Mouse (Mus musculus) spleen, postnatal 10 days (tissue): ENCODE results near the gene Ccnd3.

Experiments used
- DNase-seq, 2 experiments: peaks; one replicate each; pipeline ENCODE4 v3.0.0; 2021 to 2022; ENCODE audit warnings: low spot score in 2 of 2

The Ccnd3 gene

GRCm38 (mm10) chr17:47512956-47513775 lies 8.3 kb downstream of the Ccnd3 start:
- no peak for DNase-seq

GRCm38 (mm10) chr17:47515180-47515844 lies 10.5 kb downstream of the Ccnd3 start:
- DNase-seq = peak in 1 of 2 experiments; percentile 12

GRCm38 (mm10) chr17:47516232-47516631 lies 11.4 kb downstream of the Ccnd3 start:
- DNase-seq = peak in 1 of 2 experiments; percentile 58

DNA sequence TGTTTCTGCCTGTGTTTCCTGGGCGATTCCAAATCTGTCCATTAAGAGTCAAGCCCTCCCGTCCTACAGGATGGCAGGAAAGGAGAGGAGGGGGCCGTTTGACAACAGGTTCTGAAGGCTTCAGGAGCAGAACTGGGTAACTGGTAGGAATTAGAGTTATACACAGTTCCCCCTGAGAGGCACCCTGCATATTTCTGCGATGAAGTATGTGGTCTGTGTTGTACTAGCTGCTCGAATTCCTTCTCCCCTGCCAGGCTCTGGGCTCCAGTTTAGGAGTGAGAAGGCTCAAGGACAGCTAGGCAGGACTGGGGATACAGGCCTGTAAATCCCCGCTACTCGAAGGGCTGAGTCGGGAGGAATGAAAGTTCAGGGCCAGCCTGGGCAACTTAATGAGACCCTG lies 13.4 kb downstream of the Ccnd3 start:
- no peak for DNase-seq

DNA sequence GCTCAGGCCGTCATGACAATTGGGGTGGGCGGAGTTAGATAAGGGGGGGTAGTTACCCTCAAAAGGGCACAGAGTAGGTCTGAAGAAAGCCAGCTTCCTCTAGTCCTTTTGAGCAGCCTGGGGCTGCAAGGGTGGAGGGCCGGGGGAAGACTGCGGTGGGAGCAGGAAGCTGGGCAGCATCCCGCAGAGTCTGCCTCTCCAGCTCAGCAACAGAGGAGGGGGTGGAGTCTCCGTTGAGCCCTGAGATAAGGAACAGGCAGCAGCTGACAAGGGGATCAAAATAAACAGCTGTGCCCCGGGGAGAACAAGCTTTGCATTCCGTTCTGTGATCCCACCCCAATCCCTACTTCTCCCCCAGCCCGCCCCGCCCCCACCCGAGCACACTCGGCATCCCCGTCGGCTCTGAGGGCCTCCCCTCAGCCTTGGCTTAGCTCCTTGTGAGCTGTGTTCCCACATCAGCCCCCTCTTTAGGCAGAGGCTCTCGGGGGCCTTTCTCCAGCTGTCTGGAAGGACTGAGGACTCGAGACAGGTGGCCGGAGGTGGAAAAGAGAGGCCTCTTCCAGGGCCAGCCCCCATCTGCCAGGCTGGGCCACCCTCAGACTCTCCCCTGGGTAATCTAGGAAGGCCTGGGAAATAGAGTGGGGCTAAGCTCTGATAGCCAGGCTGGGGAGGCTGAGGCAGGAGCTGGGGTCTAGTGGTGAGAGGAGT lies 16.9 kb downstream of the Ccnd3 start:
- peak; percentile 75 to 82 for DNase-seq

DNA sequence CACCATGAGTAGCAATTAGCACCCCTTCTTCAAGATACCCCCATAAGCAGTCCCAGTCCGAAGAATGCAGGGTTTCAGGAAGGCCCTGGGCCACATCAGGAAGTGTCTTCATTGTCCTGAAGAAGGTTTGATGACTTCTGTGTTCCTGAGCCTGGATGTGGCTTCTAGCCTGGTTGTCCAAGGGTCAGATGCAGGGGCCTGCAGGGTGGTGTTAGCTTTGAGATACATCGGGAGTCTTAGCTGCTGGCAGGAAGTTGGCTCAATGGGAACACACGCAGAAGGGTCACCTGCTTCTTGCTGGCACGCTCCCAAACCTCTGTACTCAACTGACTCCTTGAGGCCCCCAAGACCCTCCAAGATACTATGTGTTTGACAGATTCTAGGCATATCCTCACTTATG lies 17.7 kb downstream of the Ccnd3 start:
- peak; percentile 50 to 65 for DNase-seq

GRCm38 (mm10) chr17:47523211-47523682 lies 18.4 kb downstream of the Ccnd3 start:
- peak; percentile 79 to 80 for DNase-seq

- no peak for DNase-seq
Measured at GRCm38 (mm10) chr17:47524055-47524454, 19.2 kb downstream of the Ccnd3 start.

DNA sequence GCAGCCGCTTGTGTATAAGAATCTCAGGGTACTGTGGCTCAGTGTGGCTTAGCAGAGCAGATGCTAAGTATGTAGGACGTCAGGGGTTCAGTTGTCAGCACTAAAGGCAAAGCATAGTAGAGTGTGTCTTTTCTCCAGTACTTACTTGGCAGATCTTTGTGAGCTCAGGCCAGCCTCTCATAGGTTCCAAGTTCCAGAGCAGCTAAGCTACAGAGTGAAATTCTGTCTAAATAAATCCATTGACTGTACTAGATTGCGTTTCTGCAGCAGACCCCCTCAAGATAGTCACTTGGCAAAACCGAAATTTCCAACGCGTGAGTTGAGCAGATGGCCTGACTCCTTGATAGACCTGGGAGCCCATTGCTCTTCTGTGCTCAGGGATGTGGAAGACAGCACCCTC lies 20.1 kb downstream of the Ccnd3 start:
- DNase-seq = no peak

DNA sequence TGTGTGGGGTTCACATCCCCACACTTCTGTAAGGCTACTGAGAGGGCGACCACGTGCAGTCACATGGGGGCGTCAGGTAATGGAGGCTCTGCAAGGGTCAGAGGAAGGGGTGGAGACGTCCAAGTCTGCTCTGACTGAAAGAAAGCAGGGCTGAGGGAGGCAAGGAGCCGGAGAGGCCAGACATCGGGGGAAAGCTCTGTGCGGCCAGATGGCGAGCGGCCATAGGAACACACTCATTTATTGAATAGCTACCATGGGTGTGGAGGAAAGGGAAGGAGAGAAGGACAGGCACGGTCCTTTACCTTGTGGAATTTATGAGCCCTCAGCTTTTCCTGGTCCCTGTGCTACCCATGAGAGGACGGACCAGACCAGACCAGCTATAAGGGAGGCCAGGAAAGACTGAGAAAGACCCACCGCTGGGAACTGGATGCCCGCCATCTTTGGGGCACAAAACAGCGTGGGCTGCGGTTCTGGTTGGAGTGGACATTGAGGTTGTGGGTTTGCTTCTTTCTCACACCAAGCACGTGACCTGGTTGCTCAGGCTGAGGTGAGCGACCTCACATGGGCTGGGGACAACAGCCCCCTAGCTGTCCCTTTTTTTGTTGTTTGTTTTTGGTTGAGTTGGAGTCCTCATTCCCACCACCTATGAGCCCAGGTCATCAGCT lies 22.1 kb downstream of the Ccnd3 start:
- DNase-seq = no peak

- DNase-seq = no peak
Measured at GRCm38 (mm10) chr17:47527581-47528300, 22.9 kb downstream of the Ccnd3 start.

- DNase-seq = no peak
Measured at GRCm38 (mm10) chr17:47528919-47529318, 24.1 kb downstream of the Ccnd3 start.

DNA sequence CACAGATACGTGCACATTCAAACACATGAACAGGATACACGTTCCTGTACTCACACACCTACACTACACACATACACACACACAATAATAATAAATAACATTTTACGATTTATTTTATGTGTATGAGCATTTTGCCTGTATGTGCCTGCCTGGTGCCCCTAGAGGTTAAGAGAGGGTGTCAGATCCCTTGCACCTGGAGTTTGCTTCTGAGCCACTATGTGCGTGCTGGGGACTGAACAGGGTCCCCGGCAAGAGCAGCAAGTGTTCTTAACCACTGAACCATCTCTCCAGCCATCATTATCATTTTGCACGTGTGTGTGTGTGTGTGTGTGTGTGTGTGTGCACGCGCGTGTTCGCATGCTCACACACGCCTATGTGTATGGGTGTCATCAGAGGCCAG lies 24.7 kb downstream of the Ccnd3 start:
- DNase-seq = no peak

GRCm38 (mm10) chr17:47531387-47531818 lies 26.6 kb downstream of the Ccnd3 start:
- DNase-seq = peak in 1 of 2 experiments; percentile 58

GRCm38 (mm10) chr17:47532364-47532763 lies 27.5 kb downstream of the Ccnd3 start:
- no peak for DNase-seq

GRCm38 (mm10) chr17:47533691-47534090 lies 28.8 kb downstream of the Ccnd3 start:
- no peak for DNase-seq

DNA sequence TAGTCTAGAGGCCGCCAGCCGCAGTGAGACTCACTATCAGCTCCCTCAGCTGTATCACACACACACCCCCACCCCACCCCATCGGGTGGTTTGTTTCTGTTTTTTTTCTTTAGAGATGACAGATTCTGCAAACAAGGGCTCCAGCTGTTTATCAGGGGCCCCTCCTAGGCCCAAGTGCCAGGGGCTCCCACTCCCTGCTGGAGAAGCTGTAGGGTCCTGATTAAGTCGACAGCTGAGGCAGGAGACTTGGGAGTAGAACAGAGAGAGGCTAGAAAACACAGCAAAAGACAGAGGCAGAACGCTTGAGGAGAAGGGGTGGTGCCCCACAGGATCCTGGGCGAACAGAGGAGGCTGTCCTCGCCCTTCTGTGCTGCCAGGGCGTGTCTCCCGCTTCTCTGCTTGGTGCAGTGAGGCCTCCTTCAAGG lies 31.0 kb downstream of the Ccnd3 start:
- DNase-seq = peak; percentile 73 to 83

DNA sequence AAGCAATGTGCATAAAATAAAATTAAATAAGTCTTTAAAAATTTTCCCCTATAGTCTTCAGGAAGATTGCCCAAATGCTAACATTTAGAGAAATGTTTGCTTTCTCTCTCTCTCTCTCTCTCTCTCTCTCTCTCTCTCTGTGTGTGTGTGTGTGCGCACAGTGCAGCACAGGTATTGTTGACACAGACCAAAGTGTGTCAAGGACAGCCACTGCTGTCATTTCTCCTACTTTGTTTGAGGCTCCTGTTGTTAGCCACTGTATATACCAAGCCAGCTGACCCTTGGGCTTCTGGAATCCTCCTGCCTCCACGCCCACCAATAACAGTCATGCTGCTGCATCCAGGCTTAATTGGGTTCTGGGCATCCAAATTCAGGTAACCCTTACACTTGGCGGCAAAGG lies 33.2 kb downstream of the Ccnd3 start:
- DNase-seq = no peak

DNA sequence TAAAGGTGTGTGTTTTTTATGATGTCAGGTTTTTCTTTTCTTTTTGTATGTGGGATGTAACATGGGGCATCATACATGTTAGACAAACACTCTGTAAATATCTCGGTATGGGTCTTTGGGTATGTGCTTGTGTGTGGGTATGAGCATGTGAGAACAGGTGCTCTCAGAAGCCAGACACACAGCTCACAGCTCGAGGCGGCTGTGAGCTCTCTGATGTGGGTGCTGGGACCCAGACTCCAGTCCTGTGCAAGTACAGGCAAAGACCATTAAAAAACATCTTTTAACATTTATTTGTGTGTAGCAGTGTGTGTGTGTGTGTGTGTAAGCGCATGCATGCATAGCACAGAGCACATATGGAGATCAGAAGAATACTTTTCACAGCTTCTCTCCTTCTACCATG lies 34.3 kb downstream of the Ccnd3 start:
- no peak for DNase-seq

DNA sequence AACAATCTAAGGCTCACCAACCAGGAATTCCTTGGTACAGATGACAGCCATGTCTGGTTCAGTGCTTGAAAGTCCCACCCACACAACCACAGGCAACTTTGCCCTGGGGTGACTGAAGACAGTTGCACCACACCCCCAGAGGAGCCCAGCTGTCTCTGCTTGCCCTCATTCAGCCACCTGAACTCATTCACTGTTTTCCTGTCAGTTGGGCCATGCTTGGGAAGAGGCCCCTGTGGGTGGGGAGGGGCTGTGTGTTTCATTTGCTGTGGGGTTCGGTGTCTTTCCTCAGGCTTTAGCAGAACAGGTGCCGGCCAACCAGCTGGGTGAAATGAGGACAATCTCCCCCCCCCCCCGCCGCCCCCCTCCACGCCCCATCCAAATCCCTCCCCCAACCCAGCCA lies 37.2 kb downstream of the Ccnd3 start:
- peak in 1 of 2 experiments; percentile 58 for DNase-seq

DNA sequence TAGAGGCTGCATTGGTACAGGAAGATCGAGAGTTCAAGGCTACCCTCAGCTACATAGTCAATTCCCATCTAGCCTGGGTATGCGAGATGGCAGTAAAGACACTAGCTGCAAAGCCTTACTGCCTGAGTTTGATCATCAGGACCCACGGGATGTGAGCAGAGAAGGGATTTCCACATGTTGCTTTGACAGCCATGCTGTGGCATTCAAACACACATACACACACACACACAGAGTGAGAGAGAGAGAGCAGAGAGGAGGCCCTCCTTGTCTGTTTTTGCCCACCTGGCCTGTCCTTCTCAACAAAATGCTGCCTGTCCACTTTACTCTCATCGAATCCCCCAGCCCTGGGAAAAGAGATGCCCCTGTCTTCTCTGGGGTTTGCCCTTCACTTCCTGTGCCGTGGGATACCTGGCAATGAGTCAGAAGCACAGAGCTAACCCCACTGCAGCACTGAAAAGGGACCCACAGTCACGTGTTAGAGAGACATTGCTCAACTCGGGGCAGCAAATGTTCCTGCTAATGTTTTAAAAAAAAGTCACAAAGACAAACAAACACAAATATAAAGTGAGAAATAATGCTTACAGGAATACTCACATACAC lies 38.3 kb downstream of the Ccnd3 start:
- DNase-seq = no peak
